Mouse (Mus musculus) naive thymus-derived CD4-positive, alpha-beta T cell, adult 2 months (primary cell): ENCODE results near the gene Nudt4.
A peak's percentile ranks its signal among the peaks of the same experiment; 100 is the strongest.
"Not testable (repeated sequence)": the region's sequence is repeated elsewhere in the genome, so short reads cannot be mapped to it uniquely, and the experiment has no call there.

Experiments
- DNase-seq: peaks from one replicate; pipeline ENCODE4 v3.0.0-alpha.2; 2011; ENCODE audit warnings: low read depth

The Nudt4 gene

GRCm38 (mm10) chr10:95567550-95567949 is 3.6 kb upstream of the Nudt4 start:
- no peak for DNase-seq

- DNase-seq: no peak
These were observed 2.8 kb upstream of the Nudt4 start for GRCm38 (mm10) chr10:95566786-95567185.

GRCm38 (mm10) chr10:95565156-95565854 is 1.4 kb upstream of the Nudt4 start:
- DNase-seq: peak; percentile 51

GRCm38 (mm10) chr10:95562859-95563841 is 796 bp downstream of the Nudt4 start:
- DNase-seq: peak; percentile 60

GRCm38 (mm10) chr10:95562395-95562794 is 1.6 kb downstream of the Nudt4 start:
- no peak for DNase-seq

- no peak for DNase-seq
These were observed 2.3 kb downstream of the Nudt4 start for GRCm38 (mm10) chr10:95561616-95562015.

- no peak for DNase-seq
These were observed 3.5 kb downstream of the Nudt4 start for GRCm38 (mm10) chr10:95560394-95560983.

GRCm38 (mm10) chr10:95559426-95559825 is 4.5 kb downstream of the Nudt4 start:
- DNase-seq: no peak

GRCm38 (mm10) chr10:95557337-95557828 is 6.6 kb downstream of the Nudt4 start:
- peak; percentile 68 for DNase-seq

- DNase-seq: no peak
These were observed 8.1 kb downstream of the Nudt4 start for GRCm38 (mm10) chr10:95555866-95556265.

GRCm38 (mm10) chr10:95552326-95552725 is 11.6 kb downstream of the Nudt4 start:
- no peak for DNase-seq

- peak; percentile 44 for DNase-seq
These were observed 12.2 kb downstream of the Nudt4 start for GRCm38 (mm10) chr10:95551752-95552151.

- peak; percentile 72 for DNase-seq
These were observed 13.4 kb downstream of the Nudt4 start for GRCm38 (mm10) chr10:95550506-95550905.

- DNase-seq: not testable (repeated sequence)
These were observed 14.9 kb downstream of the Nudt4 start for GRCm38 (mm10) chr10:95549080-95549479.

- no peak for DNase-seq
These were observed 15.7 kb downstream of the Nudt4 start for GRCm38 (mm10) chr10:95548154-95548826.

GRCm38 (mm10) chr10:95546178-95546577 is 17.8 kb downstream of the Nudt4 start:
- no peak for DNase-seq

- no peak for DNase-seq
These were observed 18.9 kb downstream of the Nudt4 start for GRCm38 (mm10) chr10:95545051-95545450.

- DNase-seq: no peak
These were observed 19.3 kb downstream of the Nudt4 start for GRCm38 (mm10) chr10:95544651-95545050.

- DNase-seq: no peak
These were observed 19.9 kb downstream of the Nudt4 start for GRCm38 (mm10) chr10:95544004-95544403.

- DNase-seq: no peak
These were observed 20.6 kb downstream of the Nudt4 start for GRCm38 (mm10) chr10:95543377-95543776.

- DNase-seq: no peak
These were observed 21.0 kb downstream of the Nudt4 start for GRCm38 (mm10) chr10:95542916-95543315.

GRCm38 (mm10) chr10:95539841-95540240 is 24.1 kb downstream of the Nudt4 start:
- DNase-seq: no peak
